Mouse (Mus musculus): ENCODE results near the gene Med24. TPM values are rescaled to one million over a fixed set of nuclear protein-coding genes. Genes with fewer than 3 reads are reported as not detected.

The Med24 gene
- polyA plus RNA-seq (2012; rRNA removed): 45.0 and 55.1 TPM in 2 replicates

- under 1% methylated on average over 16 of the region's 16 CpGs for WGBS
- TF ChIP-seq POLR2A (IDR thresholded peaks at IDR 0.05; ENCODE audit: borderline replicate concordance, extremely low read depth, low read depth, low read length): peak; percentile 13; the same call in 1 of the 2 replicates
- TF ChIP-seq CTCF (IDR thresholded peaks at IDR 0.05; ENCODE audit: insufficient read depth, low read length): no peak
- peak; percentile 79 for DNase-seq
- Histone ChIP-seq H3K4me3 (replicated peaks; ENCODE audit: extremely low read depth, low read depth, low read length) (peak within 1 kb of the TSS; percentile 100), H3K4me1 (ENCODE audit: control insufficient read depth, insufficient read depth, low read length) (no peaks in the 10 kb centered on the region)
These were observed at the start of gene Med24 for GRCm38 (mm10) chr11:98729119-98729588. TSS of gene Med24 (minus strand) at chr11:98729435.

- H3K4me3 ChIP-seq (replicated peaks; ENCODE audit: extremely low read depth, low read depth, low read length): no peak overlapping the region
- TF ChIP-seq POLR2A (IDR thresholded peaks at IDR 0.05; ENCODE audit: borderline replicate concordance, extremely low read depth, low read depth, low read length): no peak
- TF ChIP-seq CTCF (IDR thresholded peaks at IDR 0.05; ENCODE audit: insufficient read depth, low read length): no peak
- no peak for DNase-seq
- H3K4me1 ChIP-seq (ENCODE audit: control insufficient read depth, insufficient read depth, low read length): peaks cover 25% of the 10 kb centered on the region
These were observed 48.7 kb upstream of the Med24 start for GRCm38 (mm10) chr11:98777888-98778287.

- peak overlapping the region; percentile 15 for H3K4me3 ChIP-seq (replicated peaks; ENCODE audit: extremely low read depth, low read depth, low read length)
- 7% methylated on average over 9 of the region's 9 CpGs for WGBS
- TF ChIP-seq CTCF (IDR thresholded peaks at IDR 0.05; ENCODE audit: insufficient read depth, low read length): no peak
- peak; percentile 94; the same call in 1 of the 2 replicates for TF ChIP-seq POLR2A (IDR thresholded peaks at IDR 0.05; ENCODE audit: borderline replicate concordance, extremely low read depth, low read depth, low read length)
- peaks cover 24% of the 10 kb centered on the region for H3K4me1 ChIP-seq (ENCODE audit: control insufficient read depth, insufficient read depth, low read length)
- DNase-seq: peak; percentile 71
These were observed 47.8 kb upstream of the Med24 start for GRCm38 (mm10) chr11:98776843-98777590.

- peak; percentile 59 for DNase-seq
- 23% methylated on average over 12 of the region's 12 CpGs for WGBS
- H3K4me3 ChIP-seq (replicated peaks; ENCODE audit: extremely low read depth, low read depth, low read length): peak overlapping the region; percentile 53
These were observed 47.0 kb upstream of the Med24 start for GRCm38 (mm10) chr11:98776052-98776764.

GRCm38 (mm10) chr11:98775348-98776051 lies 46.3 kb upstream of the Med24 start:
- under 1% methylated on average over 15 of the region's 15 CpGs for WGBS
- Histone ChIP-seq H3K4me3 (replicated peaks; ENCODE audit: extremely low read depth, low read depth, low read length) (peak overlapping the region; percentile 36), H3K4me1 (ENCODE audit: control insufficient read depth, insufficient read depth, low read length) (peaks cover 34% of the 10 kb centered on the region)
- DNase-seq: peak; percentile 99
- TF ChIP-seq POLR2A (IDR thresholded peaks at IDR 0.05; ENCODE audit: borderline replicate concordance, extremely low read depth, low read depth, low read length) (peak; percentile 10; the same call in 1 of the 2 replicates), CTCF (IDR thresholded peaks at IDR 0.05; ENCODE audit: insufficient read depth, low read length) (no peak)

More at GRCm38 (mm10) chr11:98776052-98776764, 47.0 kb upstream of the Med24 start:
- H3K4me1 ChIP-seq (ENCODE audit: control insufficient read depth, insufficient read depth, low read length): peaks cover 28% of the 10 kb centered on the region
- no peak for TF ChIP-seq CTCF (IDR thresholded peaks at IDR 0.05; ENCODE audit: insufficient read depth, low read length)
- TF ChIP-seq POLR2A (IDR thresholded peaks at IDR 0.05; ENCODE audit: borderline replicate concordance, extremely low read depth, low read depth, low read length): 0 out of 2 replicates have a peak, but pooled peaks have one; percentile 3

- TF ChIP-seq CTCF (IDR thresholded peaks at IDR 0.05; ENCODE audit: insufficient read depth, low read length): no peak
- TF ChIP-seq POLR2A (IDR thresholded peaks at IDR 0.05; ENCODE audit: borderline replicate concordance, extremely low read depth, low read depth, low read length): peak; percentile 96
- DNase-seq: no peak
- H3K4me3 ChIP-seq (replicated peaks; ENCODE audit: extremely low read depth, low read depth, low read length): peak within 1 kb of the TSS; percentile 96
- peaks cover 38% of the 10 kb centered on the region for H3K4me1 ChIP-seq (ENCODE audit: control insufficient read depth, insufficient read depth, low read length)
- WGBS: under 1% methylated on average over 22 of the region's 22 CpGs
These were observed 45.5 kb upstream of the Med24 start, which contains the start of gene Nr1d1 for GRCm38 (mm10) chr11:98774582-98775347. TSS of gene Nr1d1 (minus strand) at chr11:98775333.

- TF ChIP-seq POLR2A (IDR thresholded peaks at IDR 0.05; ENCODE audit: borderline replicate concordance, extremely low read depth, low read depth, low read length) (peak; percentile 86), CTCF (IDR thresholded peaks at IDR 0.05; ENCODE audit: insufficient read depth, low read length) (no peak)
- H3K4me3 ChIP-seq (replicated peaks; ENCODE audit: extremely low read depth, low read depth, low read length): peak overlapping the region; percentile 96
- DNase-seq: peak; percentile 99
- under 1% methylated on average over 37 of the region's 37 CpGs for WGBS
- peaks cover 47% of the 10 kb centered on the region for H3K4me1 ChIP-seq (ENCODE audit: control insufficient read depth, insufficient read depth, low read length)
These were observed 44.5 kb upstream of the Med24 start for GRCm38 (mm10) chr11:98773635-98774295.

- H3K4me3 ChIP-seq (replicated peaks; ENCODE audit: extremely low read depth, low read depth, low read length): peak overlapping the region; percentile 60
- 18% methylated on average over 8 of the region's 8 CpGs for WGBS
- peaks cover 55% of the 10 kb centered on the region for H3K4me1 ChIP-seq (ENCODE audit: control insufficient read depth, insufficient read depth, low read length)
- TF ChIP-seq CTCF (IDR thresholded peaks at IDR 0.05; ENCODE audit: insufficient read depth, low read length) (0 out of 2 replicates have a peak, but pooled peaks have one; percentile 1), POLR2A (IDR thresholded peaks at IDR 0.05; ENCODE audit: borderline replicate concordance, extremely low read depth, low read depth, low read length) (peak; percentile 82; the same call in 1 of the 2 replicates)
- peak; percentile 88 for DNase-seq
These were observed 43.5 kb upstream of the Med24 start for GRCm38 (mm10) chr11:98772667-98773171.
